Mouse (Mus musculus) limb, embryonic 10.5 days (tissue): ENCODE measurements around the gene Pdzd2. TPM values are rescaled to one million over a fixed set of nuclear protein-coding genes. Genes with fewer than 3 reads are reported as not detected.

ENCODE experiments used
- DNase-seq: peaks from one replicate; pipeline ENCODE4 v3.0.0-alpha.2; 2017; ENCODE audit warnings: low spot score
- H3K27ac ChIP-seq: fragments of 300-500 bp; sonication (generic); 2 replicates; pipeline ENCODE4 v1.5.1; 2016; ENCODE audit warnings: mild to moderate bottlenecking
- H3K27me3 ChIP-seq: fragments of 300-500 bp; sonication (generic); 2 replicates; pipeline ENCODE4 v1.6.1; 2016; ENCODE audit warnings: low read depth, mild to moderate bottlenecking; ENCODE audit not compliant: poor library complexity, severe bottlenecking
- H3K36me3 ChIP-seq: fragments of 300-500 bp; sonication (generic); 2 replicates; pipeline ENCODE4 v1.6.1; 2016; ENCODE audit warnings: mild to moderate bottlenecking, moderate library complexity
- H3K4me1 ChIP-seq: fragments of 300-500 bp; sonication (generic); 2 replicates; pipeline ENCODE4 v1.6.1; 2016
- H3K4me3 ChIP-seq: fragments of 300-500 bp; sonication (generic); 2 replicates; pipeline ENCODE4 v1.5.1; 2016; ENCODE audit warnings: mild to moderate bottlenecking, moderate library complexity
- H3K9me3 ChIP-seq: fragments of 300-500 bp; sonication (generic); replicated peaks from 2 replicates; pipeline ENCODE4 v1.6.1; 2016; ENCODE audit warnings: mild to moderate bottlenecking
- WGBS: fragments of 180-500 bp; shearing (Covaris S2); methylation state at CpG from one replicate; pipeline ENCODE4 v1.1.7; 2016; 5-methylcytosine and 5-hydroxymethylcytosine counted together
- polyA plus RNA-seq: library from polyadenylated mRNA; unstranded; fragments of >200 nt; fragmentation: Nextera tagmentation; extraction: Ambion mirVana; gene quantifications from 2 replicates; pipeline ENCODE4 v1.2.1, GENCODE M21; 2016

The Pdzd2 gene
- polyA plus RNA-seq, 1 experiment from 2014 or later = 16.0 TPM

DNA sequence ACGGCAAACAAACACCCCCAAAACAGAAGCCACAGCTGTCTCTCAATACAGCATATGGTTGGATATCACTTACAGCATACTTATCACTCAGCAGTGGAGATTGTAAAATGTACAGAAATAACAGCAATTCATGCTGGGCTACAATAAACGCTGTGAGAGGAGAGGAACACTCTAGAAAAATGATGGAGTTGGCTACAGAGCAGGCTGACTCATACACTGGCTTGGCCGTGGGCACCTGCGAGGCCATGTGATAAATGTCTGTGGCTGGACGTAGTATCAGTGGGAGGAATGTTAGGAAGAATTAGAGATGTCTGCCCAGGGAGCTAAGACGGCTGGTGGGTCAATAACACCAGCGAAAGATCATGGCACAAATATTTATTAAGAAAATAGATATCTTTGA is 308.0 kb downstream of the Pdzd2 start:
- WGBS = 81% methylated on average over 7 of the region's 7 CpGs
- no peaks in the 10 kb centered on the region for H3K27me3 ChIP-seq
- H3K9me3 ChIP-seq = no peaks in the 10 kb centered on the region
- no peak for DNase-seq
- H3K4me1 ChIP-seq = peaks cover 49% of the 10 kb centered on the region
- no peak overlapping the region for H3K4me3 ChIP-seq
- H3K36me3 ChIP-seq = no peaks in the 10 kb centered on the region
- H3K27ac ChIP-seq = no peak overlapping the region

DNA sequence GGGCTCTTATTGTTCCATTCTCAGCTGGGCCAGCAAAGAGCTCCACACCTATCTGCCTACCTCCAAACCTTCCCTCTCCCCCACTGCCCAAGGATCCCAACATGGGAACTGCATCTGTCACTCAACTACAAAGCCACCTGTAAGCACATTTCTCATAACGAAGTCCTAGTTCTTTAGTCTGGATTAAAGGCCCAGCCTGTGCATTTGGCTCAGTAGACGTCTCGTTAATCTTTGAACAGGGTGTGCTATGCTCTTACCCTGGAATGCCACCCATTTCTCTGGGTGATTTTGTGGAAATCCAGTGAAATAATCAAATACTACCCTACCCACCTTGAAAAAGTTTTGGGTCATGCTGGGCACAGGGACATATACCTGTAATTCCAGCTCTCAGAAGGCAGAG is 308.5 kb downstream of the Pdzd2 start:
- 87% methylated on average over 3 of the region's 3 CpGs for WGBS
- Histone ChIP-seq H3K4me3 (no peak overlapping the region), H3K36me3 (no peaks in the 10 kb centered on the region), H3K27ac (0 out of 2 replicates have a peak overlapping the region, but pooled peaks have one; percentile 44), H3K27me3 (no peaks in the 10 kb centered on the region), H3K4me1 (peaks cover 50% of the 10 kb centered on the region), H3K9me3 (no peaks in the 10 kb centered on the region)
- no peak for DNase-seq

DNA sequence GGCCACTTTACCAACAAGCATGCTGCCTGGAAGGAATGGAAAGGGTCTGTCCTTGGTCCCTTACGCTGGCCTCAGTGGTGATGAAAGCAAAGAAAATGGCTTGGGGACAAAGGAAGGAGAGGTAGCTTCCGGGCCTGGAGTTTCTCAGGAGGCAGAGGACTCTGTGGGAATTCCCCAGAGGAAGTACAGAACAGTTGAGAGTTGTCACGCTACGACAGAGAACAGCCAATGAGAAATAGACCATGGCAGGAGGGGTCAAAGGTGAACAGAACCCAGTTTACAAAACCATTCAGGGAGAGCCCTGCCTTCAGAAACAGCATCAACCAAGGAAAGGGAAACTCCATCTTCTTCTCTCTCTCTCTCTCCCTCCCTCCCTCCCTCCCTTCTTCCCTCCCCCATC is 309.1 kb downstream of the Pdzd2 start:
- Histone ChIP-seq H3K9me3 (no peaks in the 10 kb centered on the region), H3K27ac (peak overlapping the region; percentile 44; the same call in 1 of the 2 replicates), H3K4me3 (no peak overlapping the region), H3K36me3 (no peaks in the 10 kb centered on the region), H3K4me1 (peaks cover 49% of the 10 kb centered on the region), H3K27me3 (no peaks in the 10 kb centered on the region)
- WGBS = 62% methylated on average over 4 of the region's 4 CpGs
- no peak for DNase-seq

DNA sequence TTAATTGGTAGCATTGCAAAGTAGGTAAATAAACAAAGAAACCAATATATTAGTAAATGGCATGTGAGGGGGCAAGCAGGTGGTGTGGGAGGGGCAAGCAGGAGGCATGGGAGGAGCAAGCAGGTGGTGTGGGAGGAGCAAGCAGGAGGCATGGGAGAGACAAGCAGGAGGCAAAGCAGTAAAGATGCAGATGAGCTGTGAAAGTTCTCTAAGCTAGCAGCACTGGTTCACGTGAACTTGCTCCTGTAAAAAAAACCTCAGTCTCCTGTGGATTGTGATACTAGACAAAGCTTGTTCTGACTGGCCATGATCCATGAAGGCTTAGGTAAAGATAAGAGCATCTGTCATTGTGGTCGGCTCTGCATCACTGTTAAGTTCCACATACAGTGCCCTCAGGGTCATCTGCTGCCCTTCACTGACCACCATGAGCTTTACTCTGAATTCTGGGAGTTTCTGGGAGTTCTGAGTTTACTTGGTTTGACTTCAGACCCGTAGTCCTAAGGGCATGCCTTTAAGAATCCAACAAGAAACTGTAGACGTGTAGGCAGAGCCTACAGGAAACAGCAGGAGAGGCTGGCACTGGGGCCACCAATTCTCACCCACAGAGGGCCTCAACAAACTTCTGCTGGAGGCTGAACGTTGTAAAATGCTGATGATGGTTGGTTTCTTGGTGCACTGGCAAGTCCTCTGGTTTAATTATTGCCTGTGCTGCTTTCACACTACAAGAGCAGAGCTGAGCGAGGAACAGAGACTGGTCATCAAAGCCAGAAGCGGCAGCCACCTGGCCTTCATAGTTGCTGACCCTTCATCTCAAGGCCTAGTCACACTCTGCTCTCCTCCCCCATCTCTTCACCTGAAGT is 309.9 kb downstream of the Pdzd2 start:
- no peak overlapping the region for H3K4me3 ChIP-seq
- no peaks in the 10 kb centered on the region for H3K9me3 ChIP-seq
- H3K36me3 ChIP-seq = no peaks in the 10 kb centered on the region
- peak overlapping the region; percentile 44 for H3K27ac ChIP-seq
- no peaks in the 10 kb centered on the region for H3K27me3 ChIP-seq
- H3K4me1 ChIP-seq = peaks cover 54% of the 10 kb centered on the region
- 49% methylated on average over 7 of the region's 7 CpGs for whole genome bisulfite sequencing
- DNase-seq = no peak

DNA sequence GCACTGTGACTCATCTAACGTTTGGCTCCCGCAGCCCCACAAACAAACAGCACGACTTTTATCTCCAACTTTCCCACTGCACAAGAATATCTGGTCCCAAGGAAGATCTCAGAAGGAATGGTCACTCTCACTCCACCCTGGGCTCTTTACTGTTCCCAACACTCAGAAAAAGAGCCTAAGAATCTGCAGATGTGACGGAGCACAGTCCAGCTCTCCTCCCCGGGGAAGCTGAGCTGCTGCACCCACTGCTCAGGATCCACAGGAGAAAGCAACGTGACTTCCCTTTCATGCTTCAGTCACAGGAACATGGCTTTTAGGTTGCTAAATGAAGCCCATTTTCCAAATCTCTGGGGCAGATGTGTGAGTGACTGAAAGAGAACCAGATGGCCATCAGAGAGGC is 311.9 kb downstream of the Pdzd2 start:
- Histone ChIP-seq H3K4me1 (peaks cover 42% of the 10 kb centered on the region), H3K27ac (peak overlapping the region; percentile 53), H3K4me3 (no peak overlapping the region), H3K9me3 (no peaks in the 10 kb centered on the region), H3K36me3 (no peaks in the 10 kb centered on the region), H3K27me3 (no peaks in the 10 kb centered on the region)
- WGBS = 83% methylated on average over 6 of the region's 6 CpGs
- no peak for DNase-seq

DNA sequence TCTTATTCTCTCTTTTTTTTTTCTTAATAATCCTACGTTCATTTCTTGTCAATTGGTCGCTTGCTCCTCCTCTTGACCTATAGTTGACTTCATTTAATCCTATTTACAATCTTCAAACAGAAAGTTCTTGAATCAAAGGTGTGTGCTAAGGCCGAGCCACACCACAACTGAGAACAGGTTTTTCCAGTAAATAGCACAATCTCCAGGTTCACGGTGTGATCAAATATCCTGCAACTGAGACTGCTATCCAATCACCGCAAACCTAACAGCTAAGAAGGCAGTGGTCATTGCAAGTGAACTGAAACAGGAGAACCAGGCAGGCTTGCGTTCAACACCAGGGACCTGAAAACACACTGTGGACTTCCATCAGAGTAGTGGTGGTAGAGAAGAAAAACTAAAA is 313.4 kb downstream of the Pdzd2 start:
- Histone ChIP-seq H3K4me3 (no peak overlapping the region), H3K36me3 (no peaks in the 10 kb centered on the region), H3K9me3 (no peaks in the 10 kb centered on the region), H3K4me1 (peaks cover 36% of the 10 kb centered on the region), H3K27me3 (no peaks in the 10 kb centered on the region), H3K27ac (no peak overlapping the region)
- DNase-seq = no peak
- WGBS = 85% methylated on average over 6 of the region's 6 CpGs

DNA sequence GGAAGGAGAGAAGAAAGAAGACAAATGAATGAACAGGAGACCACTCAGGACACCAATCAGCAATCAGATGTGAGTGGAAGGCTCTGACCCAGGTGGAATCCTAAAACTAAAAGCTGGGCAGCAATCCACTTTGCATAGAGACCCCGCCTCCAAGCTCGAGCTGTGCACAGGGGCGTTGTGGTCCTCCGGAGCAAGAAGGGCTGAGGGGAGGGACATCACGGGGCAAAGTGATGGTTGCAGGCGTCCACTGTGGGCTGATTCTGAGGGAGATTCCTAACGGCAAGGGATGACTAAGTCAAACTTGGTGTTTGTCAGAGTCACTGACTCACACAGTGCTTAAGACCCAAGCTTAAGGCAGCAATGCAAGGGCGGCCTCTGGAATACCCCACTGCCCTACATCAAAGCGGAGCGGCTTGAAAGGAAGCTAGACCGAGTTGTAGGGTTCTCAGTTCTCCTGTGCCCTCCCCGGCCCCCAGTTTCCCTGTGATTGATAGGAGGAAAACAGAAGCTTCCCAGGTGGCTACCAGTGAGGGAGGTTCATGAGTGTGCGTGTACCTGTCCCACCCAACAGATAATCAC is 314.6 kb downstream of the Pdzd2 start:
- 45% methylated on average over 13 of the region's 13 CpGs for WGBS
- H3K4me3 ChIP-seq = no peak overlapping the region
- DNase-seq = no peak
- no peaks in the 10 kb centered on the region for H3K36me3 ChIP-seq
- H3K9me3 ChIP-seq = no peaks in the 10 kb centered on the region
- H3K4me1 ChIP-seq = peaks cover 24% of the 10 kb centered on the region
- peak overlapping the region; percentile 14; the same call in 1 of the 2 replicates for H3K27ac ChIP-seq
- H3K27me3 ChIP-seq = no peaks in the 10 kb centered on the region

DNA sequence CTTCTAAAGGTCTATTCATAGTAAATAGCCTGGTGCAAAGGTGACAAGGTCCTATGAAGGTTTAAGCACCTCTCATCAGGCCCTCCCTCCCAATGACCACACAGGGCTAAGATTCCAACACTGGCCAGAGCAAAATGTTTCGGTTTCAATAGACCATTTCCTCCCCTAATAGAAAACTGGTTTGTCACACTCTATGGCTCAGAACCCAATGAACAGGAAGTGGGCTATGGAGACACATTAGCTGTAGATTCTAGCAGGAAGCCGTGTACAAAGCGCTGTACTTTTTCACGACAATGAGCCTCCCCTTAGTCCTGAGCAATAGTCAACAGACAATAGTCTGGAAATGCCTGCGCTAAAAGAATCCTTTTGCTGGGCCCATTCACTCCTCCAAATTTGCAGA is 315.5 kb downstream of the Pdzd2 start:
- DNase-seq = no peak
- WGBS = 79% methylated on average over 5 of the region's 5 CpGs

DNA sequence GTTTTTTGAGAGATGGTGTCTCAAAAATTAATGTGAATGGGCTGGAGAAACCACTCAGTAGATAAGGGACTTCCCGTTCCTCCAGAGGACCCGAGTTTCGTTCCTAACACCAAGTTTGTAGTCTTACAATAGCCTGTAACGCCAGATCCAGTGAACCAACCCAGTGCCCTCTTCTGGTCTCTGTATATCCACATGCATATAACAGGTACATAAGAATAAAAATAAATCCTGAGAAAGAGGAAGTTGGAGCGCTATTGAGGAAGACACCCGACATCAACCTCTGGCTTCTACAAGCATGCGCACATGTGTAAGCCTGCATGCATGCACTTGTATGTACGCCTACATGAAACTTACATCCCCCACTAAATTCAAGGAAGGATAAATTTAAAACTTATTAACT is 318.8 kb downstream of the Pdzd2 start:
- Histone ChIP-seq H3K36me3 (no peaks in the 10 kb centered on the region), H3K4me1 (peaks cover 12% of the 10 kb centered on the region), H3K9me3 (no peaks in the 10 kb centered on the region), H3K27ac (no peak overlapping the region), H3K27me3 (no peaks in the 10 kb centered on the region), H3K4me3 (no peak overlapping the region)
- WGBS = 92% methylated on average over 8 of the region's 8 CpGs
- no peak for DNase-seq

More for the DNA sequence above, 315.5 kb downstream of the Pdzd2 start:
- Histone ChIP-seq H3K36me3 (no peaks in the 10 kb centered on the region), H3K4me1 (peaks cover 17% of the 10 kb centered on the region), H3K4me3 (no peak overlapping the region), H3K9me3 (no peaks in the 10 kb centered on the region), H3K27me3 (no peaks in the 10 kb centered on the region), H3K27ac (no peak overlapping the region)

DNA sequence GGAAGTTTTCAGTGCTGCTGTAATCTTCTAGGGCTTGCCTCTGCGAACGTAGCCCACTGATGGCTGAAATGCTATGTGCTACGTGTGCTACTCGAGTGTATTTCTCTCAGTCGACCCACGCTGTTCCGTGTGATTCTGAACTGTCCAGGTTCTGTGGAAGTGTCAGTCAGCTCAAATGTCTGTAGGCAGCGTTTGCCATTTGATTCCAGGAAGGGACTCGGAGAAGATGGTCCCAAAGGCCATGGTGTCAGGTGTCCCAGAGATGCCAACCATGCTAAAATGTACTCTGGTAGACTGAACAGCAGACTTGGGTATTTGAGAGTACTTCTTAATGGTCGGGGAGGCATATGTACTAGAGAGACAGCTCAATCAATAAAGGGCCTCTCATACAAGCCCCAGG is 319.3 kb downstream of the Pdzd2 start:
- WGBS = 89% methylated on average over 10 of the region's 10 CpGs
- DNase-seq = no peak
- Histone ChIP-seq H3K4me1 (peaks cover 7% of the 10 kb centered on the region), H3K27ac (no peak overlapping the region), H3K36me3 (no peaks in the 10 kb centered on the region), H3K9me3 (no peaks in the 10 kb centered on the region), H3K4me3 (no peak overlapping the region), H3K27me3 (no peaks in the 10 kb centered on the region)

DNA sequence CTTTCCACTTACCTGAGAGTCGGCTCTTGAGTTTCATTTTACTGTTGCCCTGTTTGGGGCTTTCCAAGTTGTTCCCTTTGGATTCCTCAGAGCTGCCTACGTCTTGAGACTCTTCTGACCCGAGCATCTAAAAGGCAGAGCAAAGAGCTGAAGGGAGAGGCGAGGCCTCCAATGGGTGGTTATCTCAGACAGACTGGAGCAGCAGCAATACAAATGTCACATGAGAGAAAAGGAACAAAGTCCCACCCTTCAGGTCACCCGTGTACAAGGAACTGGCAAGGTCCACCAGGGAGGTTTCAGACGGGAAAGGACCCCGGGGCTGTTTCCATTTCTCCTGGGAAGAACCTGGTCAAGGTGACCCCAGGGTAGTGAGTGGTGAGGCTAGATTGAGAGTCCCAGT is 320.3 kb downstream of the Pdzd2 start:
- no peaks in the 10 kb centered on the region for H3K36me3 ChIP-seq
- no peak overlapping the region for H3K27ac ChIP-seq
- no peaks in the 10 kb centered on the region for H3K27me3 ChIP-seq
- H3K9me3 ChIP-seq = no peaks in the 10 kb centered on the region
- no peaks in the 10 kb centered on the region for H3K4me1 ChIP-seq
- 77% methylated on average over 7 of the region's 7 CpGs for WGBS
- no peak overlapping the region for H3K4me3 ChIP-seq
- DNase-seq = no peak

DNA sequence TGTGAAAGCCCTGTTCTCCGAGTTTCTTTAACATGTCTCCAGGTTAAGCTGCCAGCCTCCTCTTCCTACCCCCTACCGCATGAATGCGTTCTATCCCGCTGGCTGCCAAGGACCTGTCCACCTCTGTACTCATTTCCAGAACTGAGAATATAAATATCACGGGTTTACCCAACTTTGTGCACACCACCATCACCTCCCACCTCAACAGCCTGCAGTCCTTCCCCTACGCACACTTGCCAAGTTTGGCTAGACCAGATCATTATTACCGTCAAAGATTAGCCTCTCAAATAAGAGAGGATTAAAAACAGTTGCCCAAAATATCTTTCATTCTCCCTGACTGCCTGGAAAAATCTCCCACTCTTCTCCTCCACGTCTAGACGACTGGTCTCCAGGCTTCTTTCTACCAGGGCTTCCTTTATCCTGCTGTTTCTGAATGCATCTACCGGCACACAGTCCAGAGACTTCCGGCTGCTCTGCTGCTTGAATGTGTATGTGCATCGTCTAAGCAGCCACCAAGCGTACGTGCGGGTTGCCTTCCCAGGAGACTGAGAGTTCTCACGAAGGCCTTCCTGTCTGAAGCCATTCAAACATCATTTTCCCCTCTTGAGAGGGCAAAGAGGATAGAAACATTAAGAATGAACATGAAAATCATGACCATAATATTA is 324.1 kb downstream of the Pdzd2 start:
- no peak overlapping the region for H3K4me3 ChIP-seq
- H3K27me3 ChIP-seq = no peaks in the 10 kb centered on the region
- H3K27ac ChIP-seq = no peak overlapping the region
- no peak for DNase-seq
- 93% methylated on average over 16 of the region's 16 CpGs for WGBS
- H3K36me3 ChIP-seq = no peaks in the 10 kb centered on the region
- H3K9me3 ChIP-seq = no peaks in the 10 kb centered on the region
- no peaks in the 10 kb centered on the region for H3K4me1 ChIP-seq

DNA sequence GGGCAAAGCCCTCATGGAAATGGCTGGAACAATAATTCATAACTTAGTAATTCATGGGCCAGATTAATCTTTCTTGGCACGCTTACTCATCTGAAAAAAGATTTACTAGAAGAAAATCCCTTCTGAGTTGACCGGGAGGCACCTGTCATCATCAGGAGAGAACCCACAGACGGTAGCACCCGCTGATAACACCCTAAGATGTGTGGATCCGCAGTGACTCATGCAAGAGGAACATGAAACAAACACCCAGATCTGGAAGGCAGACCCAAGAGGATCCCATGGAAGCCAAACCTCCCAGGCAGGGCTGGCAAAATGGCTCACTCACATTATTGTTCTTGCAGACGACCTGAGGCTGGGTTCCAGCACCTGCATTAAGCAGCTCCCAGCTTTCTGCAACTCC is 325.0 kb downstream of the Pdzd2 start:
- H3K27ac ChIP-seq = no peak overlapping the region
- H3K4me1 ChIP-seq = no peaks in the 10 kb centered on the region
- H3K36me3 ChIP-seq = no peaks in the 10 kb centered on the region
- H3K4me3 ChIP-seq = no peak overlapping the region
- H3K27me3 ChIP-seq = no peaks in the 10 kb centered on the region
- WGBS = 92% methylated on average over 6 of the region's 6 CpGs
- no peaks in the 10 kb centered on the region for H3K9me3 ChIP-seq
- DNase-seq = no peak
